Mouse (Mus musculus) forebrain, embryonic 15.5 days (tissue): ENCODE data around the gene Cdk14. TPM values are rescaled to one million over a fixed set of nuclear protein-coding genes. Genes with fewer than 3 reads are reported as not detected.
A peak's percentile ranks its signal among the peaks of the same experiment; 100 is the strongest.

Experiments used
- ATAC-seq: fragments of 200-750 bp; cut with Nextera tagmentation; replicated peaks from 2 replicates; pipeline ENCODE4 v1.8.0; 2017; ENCODE audit warnings: mild to moderate bottlenecking, moderate TSS enrichment, moderate library complexity
- H3K27ac ChIP-seq: fragments of 300-500 bp; sonication (generic); replicated peaks from 2 replicates; pipeline ENCODE4 v1.5.1; 2015; ENCODE audit warnings: mild to moderate bottlenecking, inconsistent platforms
- H3K27me3 ChIP-seq: fragments of 300-500 bp; sonication (generic); 2 replicates; pipeline ENCODE4 v1.6.1; 2015; ENCODE audit warnings: inconsistent platforms
- H3K36me3 ChIP-seq: fragments of 300-500 bp; sonication (generic); 2 replicates; pipeline ENCODE4 v1.6.1; 2015; ENCODE audit warnings: mild to moderate bottlenecking, inconsistent platforms
- H3K4me1 ChIP-seq: fragments of 300-500 bp; sonication (generic); 2 replicates; pipeline ENCODE4 v1.6.1; 2015; ENCODE audit warnings: inconsistent platforms
- H3K4me2 ChIP-seq: fragments of 300-500 bp; sonication (generic); replicated peaks from 2 replicates; pipeline ENCODE4 v1.6.1; 2015; ENCODE audit warnings: mild to moderate bottlenecking, inconsistent platforms
- H3K4me3 ChIP-seq: fragments of 300-500 bp; sonication (generic); 2 replicates; pipeline ENCODE4 v1.5.1; 2015; ENCODE audit warnings: mild to moderate bottlenecking, inconsistent platforms
- H3K9ac ChIP-seq: fragments of 300-500 bp; sonication (generic); replicated peaks from 2 replicates; pipeline ENCODE4 v1.6.1; 2015; ENCODE audit warnings: mild to moderate bottlenecking, inconsistent platforms
- H3K9me3 ChIP-seq: fragments of 300-500 bp; sonication (generic); 2 replicates; pipeline ENCODE4 v1.6.1; 2016; ENCODE audit warnings: inconsistent platforms
- WGBS: fragments of 180-500 bp; shearing (Covaris S2); methylation state at CpG from one replicate; pipeline ENCODE4 v1.1.7; 2015; ENCODE audit warnings: mixed read lengths; 5-methylcytosine and 5-hydroxymethylcytosine counted together
- polyA plus RNA-seq: library from polyadenylated mRNA; unstranded; fragments of >200 nt; fragmentation: Nextera tagmentation; extraction: Ambion mirVana; gene quantifications from 2 replicates; pipeline ENCODE4 v1.2.1, GENCODE M21; 2015

Cdk14 gene
- polyA plus RNA-seq, 1 experiment from 2014 or later: 34.4 TPM

- H3K9me3 ChIP-seq: no peaks in the 10 kb centered on the region
- 82% methylated on average over 2 of the region's 2 CpGs for WGBS
- no peak overlapping the region for H3K4me2 ChIP-seq
- no peak overlapping the region for H3K27ac ChIP-seq
- H3K4me3 ChIP-seq: no peak overlapping the region
- H3K36me3 ChIP-seq: no peaks in the 10 kb centered on the region
- ATAC-seq: no peak
- H3K27me3 ChIP-seq: no peaks in the 10 kb centered on the region
- H3K9ac ChIP-seq: no peak overlapping the region
- 0 out of 2 replicates have a peak, but pooled peaks cover 3% of the 10 kb centered on the region for H3K4me1 ChIP-seq
Observed at GRCm38 (mm10) chr5:5018242-5018641, 401.9 kb downstream of the Cdk14 start.

GRCm38 (mm10) chr5:5013783-5014182 is 406.3 kb downstream of the Cdk14 start:
- no peaks in the 10 kb centered on the region for H3K9me3 ChIP-seq
- ATAC-seq: no peak
- H3K36me3 ChIP-seq: no peaks in the 10 kb centered on the region
- no peaks in the 10 kb centered on the region for H3K27me3 ChIP-seq
- no peak overlapping the region for H3K27ac ChIP-seq
- H3K4me3 ChIP-seq: no peak overlapping the region
- H3K9ac ChIP-seq: no peak overlapping the region
- H3K4me1 ChIP-seq: no peaks in the 10 kb centered on the region
- H3K4me2 ChIP-seq: no peak overlapping the region
- 94% methylated on average over 3 of the region's 3 CpGs for WGBS

DNA sequence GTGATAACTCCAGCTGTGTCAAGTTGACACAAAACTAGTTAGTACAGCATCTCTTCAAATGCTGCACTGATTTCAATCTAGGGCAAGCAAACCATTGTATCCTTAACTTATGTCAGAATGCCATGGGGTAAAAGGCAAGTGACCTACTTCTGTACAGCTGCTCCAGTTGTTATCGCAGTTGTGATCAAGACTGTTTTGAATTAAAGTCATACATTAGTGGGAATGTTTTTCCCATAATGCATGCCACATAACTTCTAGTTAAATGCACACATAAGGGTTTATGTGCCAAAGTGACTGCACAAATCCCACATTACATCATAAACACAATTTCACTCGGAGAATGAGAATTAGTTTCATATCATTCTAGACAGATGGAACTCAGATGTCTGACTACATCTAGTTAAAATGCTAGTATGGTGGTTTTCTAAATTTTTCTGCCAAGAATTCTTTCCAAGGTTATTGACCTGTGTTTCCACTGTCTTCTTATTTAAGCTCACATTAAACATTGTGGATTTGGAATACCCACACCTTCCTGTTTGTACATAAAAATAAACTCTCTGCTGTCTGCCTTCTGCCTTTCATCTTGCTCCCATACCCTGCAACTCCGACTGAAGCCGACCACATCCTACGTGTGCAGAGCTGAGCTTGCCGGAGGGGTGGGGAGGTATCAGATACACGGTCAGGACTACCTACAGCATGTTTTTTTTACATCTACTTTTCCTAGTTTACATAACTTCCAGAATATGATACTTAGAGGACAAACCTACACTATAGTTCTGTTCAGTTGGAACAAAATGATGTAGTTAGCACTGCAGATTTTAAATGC is 407.4 kb downstream of the Cdk14 start:
- H3K36me3 ChIP-seq: no peaks in the 10 kb centered on the region
- no peaks in the 10 kb centered on the region for H3K27me3 ChIP-seq
- no peak for ATAC-seq
- H3K9me3 ChIP-seq: no peaks in the 10 kb centered on the region
- no peak overlapping the region for H3K4me2 ChIP-seq
- H3K27ac ChIP-seq: no peak overlapping the region
- 79% methylated on average over 7 of the region's 7 CpGs for WGBS
- H3K4me3 ChIP-seq: no peak overlapping the region
- peaks cover 8% of the 10 kb centered on the region for H3K4me1 ChIP-seq
- H3K9ac ChIP-seq: no peak overlapping the region

DNA sequence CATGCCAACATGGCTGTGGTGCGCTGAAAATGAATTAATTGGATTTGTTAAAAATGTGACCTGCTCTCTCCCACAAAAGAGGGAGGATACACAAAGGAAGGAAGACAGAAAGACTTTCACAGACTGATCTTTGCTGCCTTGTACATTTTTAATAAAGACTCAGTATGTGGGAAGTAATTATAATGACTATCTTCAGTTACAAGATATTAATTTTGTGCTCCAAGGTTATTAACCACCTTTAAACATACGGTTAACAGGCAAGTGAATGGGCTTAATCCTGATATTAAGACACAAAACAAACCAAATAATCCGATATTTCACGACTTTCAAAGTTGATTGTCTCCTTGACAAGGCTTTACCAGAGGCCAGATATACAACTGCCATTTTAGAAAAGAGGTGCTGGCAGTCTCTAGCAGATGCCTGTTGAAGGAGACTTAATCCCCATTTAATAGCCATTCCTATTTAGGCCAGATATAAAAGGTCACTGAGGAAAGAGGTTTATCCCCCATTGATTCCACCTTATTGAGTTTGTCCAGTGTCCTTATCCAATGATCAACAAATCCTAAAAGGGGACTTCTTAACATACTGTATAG is 411.9 kb downstream of the Cdk14 start:
- H3K4me2 ChIP-seq: peak overlapping the region; percentile 3; the same call in 1 of the 2 replicates
- ATAC-seq: no peak
- H3K27ac ChIP-seq: no peak overlapping the region; the same call in 1 of the 2 replicates
- H3K36me3 ChIP-seq: no peaks in the 10 kb centered on the region
- H3K27me3 ChIP-seq: no peaks in the 10 kb centered on the region
- H3K9me3 ChIP-seq: no peaks in the 10 kb centered on the region
- no peak overlapping the region for H3K4me3 ChIP-seq
- no peak overlapping the region for H3K9ac ChIP-seq
- peaks cover 12% of the 10 kb centered on the region for H3K4me1 ChIP-seq
- 8% methylated on average over 4 of the region's 4 CpGs for WGBS

DNA sequence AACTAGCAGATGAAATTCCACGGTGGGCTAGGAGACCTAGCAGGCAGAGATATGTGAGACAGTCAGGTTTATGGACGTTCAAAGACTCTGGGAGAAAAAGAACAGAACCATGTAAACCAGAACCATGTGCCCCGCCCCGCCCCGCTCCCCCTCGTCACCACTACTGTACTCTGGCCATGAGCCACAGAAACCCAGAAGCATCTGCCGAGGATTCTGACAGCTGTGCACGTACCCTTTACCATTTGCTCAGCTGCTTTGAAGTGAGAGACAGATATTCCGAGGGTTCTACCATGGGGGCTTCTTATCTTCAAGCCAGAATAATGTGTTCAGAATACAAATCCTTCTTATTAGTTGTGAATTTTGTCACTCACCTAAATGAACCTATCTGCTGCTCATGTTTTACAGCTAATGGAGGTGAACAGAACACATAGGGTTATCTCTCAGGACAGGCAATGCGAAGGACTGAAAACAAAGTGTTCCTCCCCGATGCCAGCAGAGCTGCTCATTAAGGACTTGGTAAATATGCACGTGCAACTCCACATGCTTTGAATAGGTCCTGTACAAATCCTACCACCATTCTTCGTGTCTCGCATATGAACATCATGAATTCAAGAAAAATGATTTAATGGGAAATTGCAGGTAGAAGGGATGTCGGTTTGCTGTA is 412.5 kb downstream of the Cdk14 start:
- Histone ChIP-seq H3K4me3 (no peak overlapping the region), H3K4me1 (peaks cover 12% of the 10 kb centered on the region), H3K9me3 (no peaks in the 10 kb centered on the region), H3K36me3 (no peaks in the 10 kb centered on the region), H3K27ac (no peak overlapping the region; the same call in 1 of the 2 replicates), H3K9ac (no peak overlapping the region), H3K27me3 (no peaks in the 10 kb centered on the region), H3K4me2 (peak overlapping the region; percentile 3; the same call in 1 of the 2 replicates)
- ATAC-seq: peak; percentile 61
- 33% methylated on average over 15 of the region's 15 CpGs for WGBS

DNA sequence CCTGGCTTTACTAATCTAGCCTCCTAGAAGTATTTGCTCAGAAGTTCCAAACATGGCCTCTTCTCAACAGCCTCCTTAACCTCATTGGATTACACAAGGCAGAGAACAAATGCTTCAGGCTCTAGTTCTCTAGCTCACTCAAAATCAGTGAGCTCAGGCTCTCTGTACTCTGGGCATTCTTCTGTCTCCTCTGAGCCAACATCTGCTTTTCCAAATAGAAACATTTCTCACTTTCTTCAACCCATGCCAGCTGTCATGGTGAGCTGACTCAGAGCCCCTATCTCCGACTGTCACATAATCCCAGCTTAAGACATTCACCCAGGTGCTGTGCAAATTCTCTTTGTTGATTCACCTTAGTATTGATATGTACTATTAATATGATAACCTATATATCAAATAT is 414.5 kb downstream of the Cdk14 start:
- H3K4me2 ChIP-seq: no peak overlapping the region
- no peak overlapping the region for H3K9ac ChIP-seq
- H3K9me3 ChIP-seq: no peaks in the 10 kb centered on the region
- H3K4me1 ChIP-seq: peaks cover 12% of the 10 kb centered on the region
- H3K4me3 ChIP-seq: no peak overlapping the region
- no peak for ATAC-seq
- 87% methylated on average over 1 of the region's 1 CpGs for WGBS
- H3K36me3 ChIP-seq: no peaks in the 10 kb centered on the region
- no peak overlapping the region for H3K27ac ChIP-seq
- H3K27me3 ChIP-seq: no peaks in the 10 kb centered on the region

- WGBS: 98% methylated on average over 2 of the region's 2 CpGs
- ATAC-seq: no peak
Observed at GRCm38 (mm10) chr5:5004740-5005139, 415.4 kb downstream of the Cdk14 start.

DNA sequence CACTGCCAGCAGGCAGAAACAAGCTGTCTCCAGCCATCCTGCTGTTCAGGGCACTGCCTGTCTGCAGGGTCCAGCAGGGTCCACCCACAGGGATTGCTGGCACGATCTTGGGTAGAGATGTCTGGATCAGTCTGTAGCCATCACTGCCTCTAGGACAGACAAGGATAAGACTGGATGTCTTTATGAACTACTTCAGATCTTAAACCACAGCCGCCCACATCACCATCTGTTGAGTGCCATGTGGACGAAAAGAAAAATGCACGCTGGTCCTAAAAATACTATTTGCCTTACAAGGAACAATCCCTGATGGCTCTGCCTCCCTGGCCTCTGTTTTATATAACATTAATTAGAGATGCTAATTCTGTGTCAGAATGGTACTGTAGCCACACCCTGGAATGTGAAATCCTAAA is 426.9 kb downstream of the Cdk14 start:
- no peak for ATAC-seq
- no peak overlapping the region for H3K4me2 ChIP-seq
- 73% methylated on average over 4 of the region's 4 CpGs for WGBS

More at GRCm38 (mm10) chr5:5004740-5005139, 415.4 kb downstream of the Cdk14 start:
- Histone ChIP-seq H3K27ac (no peak overlapping the region), H3K36me3 (no peaks in the 10 kb centered on the region), H3K4me3 (no peak overlapping the region), H3K9ac (no peak overlapping the region), H3K4me2 (no peak overlapping the region), H3K9me3 (no peaks in the 10 kb centered on the region), H3K4me1 (peaks cover 12% of the 10 kb centered on the region), H3K27me3 (no peaks in the 10 kb centered on the region)

GRCm38 (mm10) chr5:4991023-4991422 is 429.1 kb downstream of the Cdk14 start:
- peaks cover 19% of the 10 kb centered on the region for H3K4me1 ChIP-seq
- H3K9ac ChIP-seq: no peak overlapping the region
- no peak; the same call in 1 of the 2 replicates for ATAC-seq
- H3K9me3 ChIP-seq: no peaks in the 10 kb centered on the region
- no peak overlapping the region for H3K4me2 ChIP-seq
- peak overlapping the region; percentile 52 for H3K27ac ChIP-seq
- no peak overlapping the region for H3K4me3 ChIP-seq
- H3K27me3 ChIP-seq: no peaks in the 10 kb centered on the region
- H3K36me3 ChIP-seq: no peaks in the 10 kb centered on the region
- whole genome bisulfite sequencing: 38% methylated on average over 2 of the region's 2 CpGs

More for the DNA sequence above, 426.9 kb downstream of the Cdk14 start:
- Histone ChIP-seq H3K9me3 (no peaks in the 10 kb centered on the region), H3K4me1 (peaks cover 19% of the 10 kb centered on the region), H3K27me3 (no peaks in the 10 kb centered on the region), H3K27ac (no peak overlapping the region), H3K4me3 (no peak overlapping the region), H3K9ac (no peak overlapping the region), H3K36me3 (no peaks in the 10 kb centered on the region)

- ATAC-seq: 0 out of 2 replicates have a peak, but pooled peaks have one; percentile 56
- H3K27me3 ChIP-seq: no peaks in the 10 kb centered on the region
- no peak overlapping the region for H3K27ac ChIP-seq
- 24% methylated on average over 5 of the region's 5 CpGs for WGBS
- H3K9me3 ChIP-seq: no peaks in the 10 kb centered on the region
- no peaks in the 10 kb centered on the region for H3K36me3 ChIP-seq
- H3K4me1 ChIP-seq: peaks cover 19% of the 10 kb centered on the region
- H3K4me2 ChIP-seq: no peak overlapping the region
- H3K4me3 ChIP-seq: no peak overlapping the region
- H3K9ac ChIP-seq: no peak overlapping the region
Observed at GRCm38 (mm10) chr5:4990237-4990636, 429.9 kb downstream of the Cdk14 start.

DNA sequence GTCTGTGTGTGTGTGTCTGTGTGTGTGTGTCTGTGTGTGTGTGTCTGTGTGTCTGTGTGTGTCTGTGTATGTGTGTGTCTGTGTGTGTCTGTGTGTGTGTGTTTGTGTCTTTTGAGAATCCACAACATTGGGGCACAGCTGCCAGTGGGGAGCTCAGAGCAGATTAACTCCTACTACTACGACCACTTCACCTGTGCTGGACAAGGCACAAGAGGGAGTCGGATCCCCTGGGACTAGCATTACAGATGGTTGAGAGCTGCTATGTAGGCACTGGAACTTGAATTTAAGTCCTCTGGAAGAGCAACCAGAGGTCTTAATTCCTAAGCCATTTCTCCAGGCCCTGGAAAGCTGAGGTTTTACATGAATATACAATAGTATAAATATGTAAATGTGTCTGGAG is 433.9 kb downstream of the Cdk14 start:
- Histone ChIP-seq H3K9me3 (no peaks in the 10 kb centered on the region), H3K27ac (no peak overlapping the region), H3K4me2 (no peak overlapping the region), H3K4me1 (peaks cover 10% of the 10 kb centered on the region), H3K36me3 (no peaks in the 10 kb centered on the region), H3K4me3 (no peak overlapping the region), H3K9ac (no peak overlapping the region), H3K27me3 (no peaks in the 10 kb centered on the region)
- no peak for ATAC-seq
- 94% methylated on average over 2 of the region's 2 CpGs for WGBS

DNA sequence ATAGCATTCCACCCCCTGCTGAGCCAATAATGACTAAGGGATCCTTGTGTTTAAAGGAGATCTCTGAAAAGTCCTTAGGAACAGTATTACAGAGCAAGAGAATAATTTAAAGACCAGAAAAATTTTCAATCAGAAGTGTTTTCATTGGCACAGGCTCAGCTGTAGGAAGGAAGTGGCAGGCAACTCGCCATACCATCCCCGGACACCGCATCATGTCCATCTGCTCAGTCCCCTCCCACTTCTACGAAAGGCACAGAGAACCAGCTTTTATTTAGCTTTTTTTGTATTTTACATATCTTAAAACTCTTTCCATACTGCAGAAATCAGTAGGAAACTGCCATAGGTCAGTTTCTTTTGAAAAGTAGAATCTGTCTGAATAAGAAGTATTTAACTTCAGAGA is 440.6 kb downstream of the Cdk14 start:
- no peak overlapping the region for H3K4me3 ChIP-seq
- no peaks in the 10 kb centered on the region for H3K27me3 ChIP-seq
- WGBS: 78% methylated on average over 4 of the region's 4 CpGs

More for the DNA sequence above, 440.6 kb downstream of the Cdk14 start:
- Histone ChIP-seq H3K36me3 (no peaks in the 10 kb centered on the region), H3K27ac (no peak overlapping the region), H3K4me2 (no peak overlapping the region), H3K9me3 (no peaks in the 10 kb centered on the region), H3K4me1 (no peaks in the 10 kb centered on the region), H3K9ac (no peak overlapping the region)
- no peak for ATAC-seq
